Comparison of ENCODE assay signal across 16 mouse cellular contexts in genomic region chr11:16798136-16798535, GRCm38 (mm10). TPM values are rescaled to one million over a fixed set of nuclear protein-coding genes. Genes with fewer than 3 reads are reported as not detected.
A peak's percentile ranks its signal among the peaks of the same experiment; 100 is the strongest.
DNase-seq lines count a peak whose midpoint lies in the region; ATAC-seq and TF ChIP-seq lines count a peak whose summit lies in the region.
"Had no signal": no experiment of that assay in that cellular context is flagged by ENCODE, and none has a peak within 500 bp of the region (broad histone marks: within the 10 kb centered on the region; RNA-seq: fewer than 3 reads in every experiment).

No protein-coding gene starts in this region.

- TF ChIP-seq EP300 in heart, adult 2 months (IDR thresholded peaks at IDR 0.05; ENCODE audit: insufficient read depth, low read depth, low read length): 0 out of 2 replicates have a peak, but pooled peaks have one; percentile 22

- H3K36me3 ChIP-seq in heart, adult 2 months (ENCODE audit: control insufficient read depth, insufficient read depth, low read length): no peaks in the 10 kb centered on the region
- H3K36me3 ChIP-seq in heart, embryonic 10.5 days: no peaks in the 10 kb centered on the region
- no peaks in the 10 kb centered on the region for H3K36me3 ChIP-seq in midbrain, embryonic 16.5 days (ENCODE audit: control insufficient read depth, insufficient read depth, low read length)
- no peaks in the 10 kb centered on the region for H3K36me3 ChIP-seq in hindbrain, embryonic 12.5 days
- H3K36me3 ChIP-seq: embryonic facial prominence, embryonic 13.5 days; forebrain, embryonic 12.5 days; heart, embryonic 15.5 days; neural tube, embryonic 12.5 days had no signal

- intact Hi-C loops in heart, adult 2 months (cut with DNase I): no loop called here

- no peak for TF ChIP-seq POLR2A in heart, adult 2 months (IDR thresholded peaks at IDR 0.05; ENCODE audit: insufficient read depth, low read depth, low read length)

- no peak overlapping the region for H3K4me3 ChIP-seq in heart, adult 2 months
- no peak overlapping the region for H3K4me3 ChIP-seq in heart, embryonic 10.5 days
- H3K4me3 ChIP-seq in midbrain, embryonic 16.5 days (ENCODE audit: low read depth, low read length): no peak overlapping the region
- H3K4me3 ChIP-seq in hindbrain, embryonic 12.5 days: no peak overlapping the region
- H3K4me3 ChIP-seq: embryonic facial prominence, embryonic 13.5 days; forebrain, embryonic 12.5 days; heart, embryonic 15.5 days; neural tube, embryonic 12.5 days had no signal

- no peak for TF ChIP-seq CTCF in heart, adult 2 months (IDR thresholded peaks at IDR 0.05)

- H3K79me2 ChIP-seq in heart, adult 2 months (replicated peaks; ENCODE audit: control insufficient read depth, insufficient read depth, low read length): no peaks in the 10 kb centered on the region

- no peak for ATAC-seq in midbrain, embryonic 16.5 days
- no peak for ATAC-seq in hindbrain, embryonic 12.5 days (ENCODE audit: low FRiP score)
- ATAC-seq: hindbrain, postnatal 0 days had no signal

- H3K4me2 ChIP-seq in midbrain, embryonic 16.5 days (ENCODE audit: low read length): no peak overlapping the region
- H3K4me2 ChIP-seq in hindbrain, embryonic 12.5 days (replicated peaks): no peak overlapping the region
- H3K4me2 ChIP-seq: embryonic facial prominence, embryonic 13.5 days; forebrain, embryonic 12.5 days; heart, embryonic 15.5 days; liver, embryonic 11.5 days; neural tube, embryonic 12.5 days had no signal

- DNase-seq in heart, adult 2 months: peak; percentile 55 to 59
- no peak for DNase-seq in heart, embryonic 10.5 days (ENCODE audit: low spot score)
- DNase-seq in testis, postnatal 14 days (ENCODE audit: low spot score): peak; percentile 23
- DNase-seq in testis, postnatal 10 days (ENCODE audit: low spot score): no peak
- DNase-seq in layer of hippocampus, adult 18-20 months (ENCODE audit: low spot score in 2 of 2): peak; percentile 50 to 77
- no peak for DNase-seq in ovary, postnatal 36 days (ENCODE audit: low spot score)
- DNase-seq: kidney, adult 9 months; midbrain, embryonic 14.5 days had no signal

- H3K27me3 ChIP-seq in heart, adult 2 months (ENCODE audit: control insufficient read depth, insufficient read depth, low read length): no peaks in the 10 kb centered on the region
- H3K27me3 ChIP-seq in heart, embryonic 10.5 days (ENCODE audit: insufficient read depth, poor library complexity, severe bottlenecking): peaks cover 8% of the 10 kb centered on the region; the same call in 1 of the 2 replicates
- H3K27me3 ChIP-seq in midbrain, embryonic 16.5 days (ENCODE audit: control insufficient read depth, insufficient read depth, low read depth, low read length): no peaks in the 10 kb centered on the region
- no peaks in the 10 kb centered on the region for H3K27me3 ChIP-seq in hindbrain, embryonic 12.5 days
- H3K27me3 ChIP-seq: forebrain, embryonic 12.5 days; heart, embryonic 15.5 days; neural tube, embryonic 12.5 days had no signal

- no peak overlapping the region for H3K9ac ChIP-seq in heart, adult 2 months (ENCODE audit: low read depth, low read length)
- H3K9ac ChIP-seq in midbrain, embryonic 16.5 days (ENCODE audit: low read depth, low read length): no peak overlapping the region
- H3K9ac ChIP-seq in hindbrain, embryonic 12.5 days: no peak overlapping the region
- H3K9ac ChIP-seq: embryonic facial prominence, embryonic 13.5 days; forebrain, embryonic 12.5 days; heart, embryonic 15.5 days; neural tube, embryonic 12.5 days had no signal

- no peaks in the 10 kb centered on the region for H3K9me3 ChIP-seq in heart, embryonic 10.5 days
- no peaks in the 10 kb centered on the region for H3K9me3 ChIP-seq in midbrain, embryonic 16.5 days (replicated peaks; ENCODE audit: control insufficient read depth, low read length, poor library complexity, severe bottlenecking)
- no peaks in the 10 kb centered on the region for H3K9me3 ChIP-seq in hindbrain, embryonic 12.5 days (replicated peaks)
- H3K9me3 ChIP-seq: embryonic facial prominence, embryonic 13.5 days; forebrain, embryonic 12.5 days; heart, embryonic 15.5 days; neural tube, embryonic 12.5 days had no signal

- H3K4me1 ChIP-seq in heart, adult 2 months (ENCODE audit: control insufficient read depth, insufficient read depth, low read length): peaks cover 7% of the 10 kb centered on the region
- 0 out of 2 replicates have a peak, but pooled peaks cover 4% of the 10 kb centered on the region for H3K4me1 ChIP-seq in heart, embryonic 10.5 days
- no peaks in the 10 kb centered on the region for H3K4me1 ChIP-seq in midbrain, embryonic 16.5 days (ENCODE audit: control insufficient read depth, insufficient read depth, low read length)
- H3K4me1 ChIP-seq in hindbrain, embryonic 12.5 days: no peaks in the 10 kb centered on the region
- H3K4me1 ChIP-seq: forebrain, embryonic 12.5 days; neural tube, embryonic 12.5 days had no signal

- H3K27ac ChIP-seq in heart, adult 2 months: peak overlapping the region; percentile 33
- H3K27ac ChIP-seq in heart, embryonic 10.5 days: no peak overlapping the region
- no peak overlapping the region for H3K27ac ChIP-seq in midbrain, embryonic 16.5 days (ENCODE audit: low read length)
- H3K27ac ChIP-seq in hindbrain, embryonic 12.5 days: no peak overlapping the region
- H3K27ac ChIP-seq: embryonic facial prominence, embryonic 13.5 days; forebrain, embryonic 12.5 days; heart, embryonic 15.5 days; hindbrain, postnatal 0 days; neural tube, embryonic 12.5 days had no signal

RNA-seq across cellular contexts. Expression of gene Egfr, which starts 46.1 kb away (rescaled TPM):
- total RNA-seq in heart, adult 2 months (2021): 10 to 100 TPM in 1 of 2 experiments, 1 to 10 TPM in 1; 4.9 to 10.5 TPM
- 4.4 and 7.0 TPM in 2 replicates for polyA plus RNA-seq in heart, adult 2 months (2012; rRNA removed)
- 1.9 and 3.1 TPM in 2 replicates for polyA plus RNA-seq in heart, embryonic 10.5 days (2016; fragmentation: Nextera tagmentation; extraction: Ambion mirVana)
- 10 to 100 TPM; 13.0 to 13.2 TPM for total RNA-seq in layer of hippocampus, adult 18-20 months (2021)
- polyA plus RNA-seq in midbrain, embryonic 16.5 days (2015; fragmentation: Nextera tagmentation; extraction: Ambion mirVana): 4.0 and 8.3 TPM in 2 replicates
- 6.7 and 8.1 TPM in 2 replicates for polyA plus RNA-seq in hindbrain, embryonic 12.5 days (2016; fragmentation: Nextera tagmentation; extraction: Ambion mirVana)

Comparison
In these comparisons a context has a peak if more than half of its experiments do, and no peak if none do; other contexts are left out.
1. DNase-seq: peak in heart, adult 2 months (2 of 2), testis, postnatal 14 days (single experiment) and layer of hippocampus, adult 18-20 months (2 of 2); none in heart, embryonic 10.5 days (single experiment), testis, postnatal 10 days (single experiment) and ovary, postnatal 36 days (single experiment).